Mouse (Mus musculus): ENCODE data around the gene AC141477.1. TPM values are rescaled to one million over a fixed set of nuclear protein-coding genes. Genes with fewer than 3 reads are reported as not detected.
A peak's percentile ranks its signal among the peaks of the same experiment; 100 is the strongest.

Gene AC141477.1
- total RNA-seq, 2 experiments from 2014 or later: not detected

DNA sequence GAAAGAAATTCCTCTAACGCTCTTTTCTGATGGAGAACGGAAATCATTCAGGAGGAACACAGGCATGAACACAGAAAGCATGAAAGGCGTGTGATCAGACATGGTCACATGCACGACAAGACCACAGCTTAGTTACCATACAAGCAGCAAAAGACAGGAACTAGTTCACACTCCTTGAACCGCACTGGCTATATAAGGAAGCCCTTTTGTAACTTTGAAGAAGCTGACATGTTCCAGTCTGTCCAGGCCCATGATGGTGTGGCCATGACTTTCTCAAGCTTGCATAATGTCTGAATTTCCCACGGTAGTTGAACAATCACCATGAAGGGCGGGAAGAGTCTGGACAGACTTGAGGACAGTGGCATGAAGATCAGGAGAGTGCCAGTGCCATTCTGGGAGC, 14.6 kb downstream of the AC141477.1 start:
- ATAC-seq (replicated peaks; ENCODE audit: low FRiP score, poor library complexity, severe bottlenecking): no peak

DNA sequence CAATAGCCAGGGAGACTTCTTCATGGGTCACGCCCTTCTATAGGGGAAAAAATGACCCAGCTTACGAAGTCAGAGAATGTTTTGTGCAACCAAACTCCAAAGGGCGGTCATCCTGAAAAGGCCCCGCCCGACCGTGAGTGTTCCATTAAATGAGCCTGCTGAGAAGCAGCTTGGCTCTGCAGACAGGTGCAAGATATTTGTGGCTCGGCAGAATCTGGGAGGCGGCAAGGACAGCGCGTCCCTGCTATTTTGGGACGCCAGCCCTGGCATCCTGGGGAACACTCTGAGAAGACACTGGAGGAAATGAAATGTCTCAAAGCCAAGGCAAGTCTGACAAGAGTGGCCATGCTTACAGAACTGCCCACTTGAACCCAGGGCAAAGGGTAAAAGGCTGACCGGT, 23.4 kb downstream of the AC141477.1 start:
- no peak for ATAC-seq (replicated peaks; ENCODE audit: low FRiP score, poor library complexity, severe bottlenecking)

DNA sequence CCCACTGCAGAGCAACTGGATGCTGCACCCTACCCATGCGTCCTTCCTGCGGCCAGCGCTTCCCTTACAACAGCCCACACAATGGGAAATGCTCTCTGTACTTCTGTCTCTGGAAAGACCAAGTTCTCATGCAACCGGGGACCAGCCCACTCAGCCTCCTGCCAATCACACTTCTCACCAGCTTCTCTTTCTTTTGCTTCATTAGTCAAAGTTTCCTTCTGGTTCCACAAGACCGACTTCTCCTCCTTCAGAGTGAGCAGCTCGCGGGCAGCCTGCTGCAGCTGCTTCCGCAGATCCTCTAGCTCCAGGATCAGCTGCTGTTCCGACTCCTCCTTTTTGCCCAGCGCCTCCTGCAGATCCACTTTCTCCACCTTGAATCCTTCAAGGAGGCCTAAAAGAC, 31.7 kb downstream of the AC141477.1 start:
- ATAC-seq (replicated peaks; ENCODE audit: low FRiP score, poor library complexity, severe bottlenecking): no peak

DNA sequence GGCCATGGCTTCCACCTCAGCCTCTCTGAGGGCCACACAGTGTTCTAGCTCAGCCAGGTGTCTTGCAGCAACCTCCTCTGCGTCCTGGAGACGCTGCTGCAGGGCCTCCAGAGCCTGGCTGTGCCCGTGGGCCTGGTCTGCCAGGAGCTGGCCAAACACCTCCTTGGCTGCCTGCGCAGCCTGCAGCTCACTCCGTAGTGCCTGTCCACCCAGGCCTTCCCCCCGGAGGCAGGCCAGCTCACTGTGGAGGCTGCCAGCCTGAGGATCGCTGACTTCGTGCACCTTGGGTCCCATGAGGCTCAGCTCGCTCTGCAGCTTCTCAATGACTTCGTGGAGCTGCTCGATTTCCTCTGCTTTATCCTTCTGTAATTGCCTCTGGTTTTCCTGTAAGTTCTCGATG, 47.6 kb downstream of the AC141477.1 start:
- ATAC-seq (replicated peaks; ENCODE audit: low FRiP score, poor library complexity, severe bottlenecking): no peak

DNA sequence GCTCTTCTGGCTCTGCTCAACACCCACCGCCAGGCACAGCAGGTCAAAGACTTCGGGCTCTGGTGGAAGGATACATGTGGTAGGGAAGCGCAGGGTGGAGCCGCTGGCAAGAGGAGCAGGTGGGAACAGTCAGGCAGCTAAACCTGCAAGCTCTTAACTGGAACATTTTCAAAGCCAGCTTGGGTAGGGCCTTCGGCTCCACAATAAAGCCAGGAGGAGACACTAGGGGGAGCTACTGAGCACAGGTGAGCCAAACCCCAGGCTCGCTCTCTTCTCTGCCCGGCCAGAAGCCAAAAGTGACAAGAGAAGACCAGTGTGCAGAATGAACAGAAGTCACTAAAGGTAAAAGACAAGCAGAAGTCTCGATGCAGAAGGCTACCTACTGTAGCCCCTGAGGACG, 48.5 kb downstream of the AC141477.1 start:
- peak; percentile 60 for ATAC-seq (replicated peaks; ENCODE audit: low FRiP score, poor library complexity, severe bottlenecking)

DNA sequence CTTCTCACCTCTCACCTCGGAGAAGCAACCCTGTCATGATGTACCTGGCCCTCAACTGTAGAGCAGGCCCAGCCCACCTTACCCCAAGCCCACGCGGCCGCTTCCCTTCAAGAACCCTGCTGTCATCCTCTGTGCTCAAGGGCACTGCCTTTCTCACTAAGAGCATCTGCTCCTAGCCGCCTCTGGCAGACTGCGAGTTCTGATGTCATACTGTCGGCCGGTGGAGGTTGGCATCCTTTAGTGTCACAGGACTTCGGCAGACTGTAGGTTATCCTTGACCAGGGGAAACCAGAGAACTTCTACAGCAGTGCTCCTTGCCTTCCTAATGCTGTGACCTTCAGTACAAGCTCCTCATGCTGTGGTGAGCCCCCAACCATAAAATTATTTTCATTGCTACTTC, 49.1 kb downstream of the AC141477.1 start:
- no peak for ATAC-seq (replicated peaks; ENCODE audit: low FRiP score, poor library complexity, severe bottlenecking)

Other genes starting within 250 kb of the AC141477.1 start
- gene Prmt2, start 202.6 kb downstream of the AC141477.1 start, total RNA-seq (2015; ENCODE audit: low replicate concordance): 2.2 TPM in 1 of 2 replicates, not detected in the other
- 0.77 TPM in 1 of 2 replicates, not detected in the other for gene Prmt2, start 202.6 kb downstream of the AC141477.1 start, total RNA-seq (2017; ENCODE audit: low replicate concordance)
- gene S100b, start 186.6 kb downstream of the AC141477.1 start, total RNA-seq (2015; ENCODE audit: low replicate concordance): not detected in 2 replicates
- gene S100b, start 186.6 kb downstream of the AC141477.1 start, total RNA-seq (2017; ENCODE audit: low replicate concordance): not detected in 2 replicates
- gene Dip2a, start 95.2 kb downstream of the AC141477.1 start, total RNA-seq (2015; ENCODE audit: low replicate concordance): 0.36 and 0.42 TPM in 2 replicates
- 0.76 and 2.1 TPM in 2 replicates for gene Dip2a, start 95.2 kb downstream of the AC141477.1 start, total RNA-seq (2017; ENCODE audit: low replicate concordance)
- gene Pcnt, start 2.3 kb upstream of the AC141477.1 start, total RNA-seq (2015; ENCODE audit: low replicate concordance): 61.6 and 82.9 TPM in 2 replicates
- 99.8 and 127 TPM in 2 replicates for gene Pcnt, start 2.3 kb upstream of the AC141477.1 start, total RNA-seq (2017; ENCODE audit: low replicate concordance)
- gene 2610028H24Rik, start 8.6 kb upstream of the AC141477.1 start, total RNA-seq (2015; ENCODE audit: low replicate concordance): not detected in 2 replicates
- gene 2610028H24Rik, start 8.6 kb upstream of the AC141477.1 start, total RNA-seq (2017; ENCODE audit: low replicate concordance): not detected in 2 replicates
- 44.0 and 63.8 TPM in 2 replicates for gene Mcm3ap, start 28.5 kb upstream of the AC141477.1 start, total RNA-seq (2015; ENCODE audit: low replicate concordance)
- gene Mcm3ap, start 28.5 kb upstream of the AC141477.1 start, total RNA-seq (2017; ENCODE audit: low replicate concordance): 39.6 and 39.9 TPM in 2 replicates
- 0.72 TPM in 1 of 2 replicates, not detected in the other for gene Ybey, start 28.7 kb upstream of the AC141477.1 start, total RNA-seq (2015; ENCODE audit: low replicate concordance)
- 0.98 and 1.0 TPM in 2 replicates for gene Ybey, start 28.7 kb upstream of the AC141477.1 start, total RNA-seq (2017; ENCODE audit: low replicate concordance)
- 0.42 and 2.2 TPM in 2 replicates for gene Lss, start 91.1 kb upstream of the AC141477.1 start, total RNA-seq (2015; ENCODE audit: low replicate concordance)
- 1.2 and 2.0 TPM in 2 replicates for gene Lss, start 91.1 kb upstream of the AC141477.1 start, total RNA-seq (2017; ENCODE audit: low replicate concordance)
- gene Spatc1l, start 121.8 kb upstream of the AC141477.1 start, total RNA-seq (2015; ENCODE audit: low replicate concordance): not detected in 2 replicates
- not detected in 2 replicates for gene Spatc1l, start 121.8 kb upstream of the AC141477.1 start, total RNA-seq (2017; ENCODE audit: low replicate concordance)
- gene Ftcd, start 135.2 kb upstream of the AC141477.1 start, total RNA-seq (2015; ENCODE audit: low replicate concordance): not detected in 2 replicates
- not detected in 2 replicates for gene Ftcd, start 135.2 kb upstream of the AC141477.1 start, total RNA-seq (2017; ENCODE audit: low replicate concordance)
- not detected in 2 replicates for gene Col6a2, start 183.2 kb upstream of the AC141477.1 start, total RNA-seq (2015; ENCODE audit: low replicate concordance)
- not detected in 2 replicates for gene Col6a2, start 183.2 kb upstream of the AC141477.1 start, total RNA-seq (2017; ENCODE audit: low replicate concordance)